Mouse (Mus musculus) stomach, postnatal 0 days (tissue): ENCODE measurements around the gene Nectin1. TPM values are rescaled to one million over a fixed set of nuclear protein-coding genes. Genes with fewer than 3 reads are reported as not detected.

Experiments used
- ATAC-seq: fragments of 200-750 bp; cut with Nextera tagmentation; 2 replicates; pipeline ENCODE4 v1.8.0; 2017; ENCODE audit not compliant: low FRiP score, low TSS enrichment
- DNase-seq: peaks from one replicate; pipeline ENCODE4 v3.0.0-alpha.2; 2016; ENCODE audit warnings: low spot score
- H3K27ac ChIP-seq: fragments of 300-500 bp; sonication (generic); replicated peaks from 2 replicates; pipeline ENCODE4 v1.5.1; 2014; ENCODE audit warnings: mild to moderate bottlenecking, control low read depth
- H3K27me3 ChIP-seq: fragments of 300-500 bp; sonication (generic); 2 replicates; pipeline ENCODE4 v1.6.1; 2014; ENCODE audit warnings: low read length; ENCODE audit not compliant: control insufficient read depth, insufficient read depth
- H3K36me3 ChIP-seq: fragments of 300-500 bp; sonication (generic); 2 replicates; pipeline ENCODE4 v1.6.1; 2014; ENCODE audit warnings: low read length, mixed read lengths; ENCODE audit not compliant: control insufficient read depth, insufficient read depth
- H3K4me1 ChIP-seq: fragments of 300-500 bp; sonication (generic); replicated peaks from 2 replicates; pipeline ENCODE4 v1.6.1; 2014; ENCODE audit warnings: antibody characterized with exemption; ENCODE audit not compliant: control insufficient read depth, insufficient read depth
- H3K4me2 ChIP-seq: fragments of 300-500 bp; sonication (generic); replicated peaks from 2 replicates; pipeline ENCODE4 v1.6.1; 2014; ENCODE audit warnings: low read depth, mild to moderate bottlenecking, control low read depth, moderate library complexity
- H3K4me3 ChIP-seq: fragments of 300-500 bp; sonication (generic); 2 replicates; pipeline ENCODE4 v1.5.1; 2014; ENCODE audit warnings: low read depth, low read length, control low read depth
- H3K9ac ChIP-seq: fragments of 300-500 bp; sonication (generic); 2 replicates; pipeline ENCODE4 v1.6.1; 2014; ENCODE audit warnings: mild to moderate bottlenecking, low read length, control low read depth, mixed read lengths
- H3K9me3 ChIP-seq: fragments of 300-500 bp; sonication (generic); 2 replicates; pipeline ENCODE4 v1.6.1; 2016; ENCODE audit warnings: low read length; ENCODE audit not compliant: control insufficient read depth
- CTCF ChIP-seq: IDR thresholded peaks from 2 replicates; pipeline ENCODE4 v1.5.1; 2016; ENCODE audit warnings: antibody characterized with exemption, low read depth, mild to moderate bottlenecking, moderate library complexity
- EP300 ChIP-seq: optimal IDR thresholded peaks from 2 replicates; pipeline ENCODE3; 2016; ENCODE audit warnings: antibody characterized with exemption
- WGBS: fragments of 180-500 bp; shearing (Covaris S2); extraction: QIAGEN DNeasy Blood & Tissue Kit; methylation state at CpG from one replicate; pipeline ENCODE4 v1.1.7; 2014; 5-methylcytosine and 5-hydroxymethylcytosine counted together
- polyA plus RNA-seq: library from polyadenylated mRNA; unstranded; fragments of >200 nt; fragmentation: Nextera tagmentation; extraction: Ambion mirVana; gene quantifications from 2 replicates; pipeline ENCODE4 v1.2.1, GENCODE M21; 2015

Nectin1 gene
- polyA plus RNA-seq, 1 experiment from 2014 or later = 5.9 TPM

- Histone ChIP-seq H3K4me3 (no peak overlapping the region), H3K36me3 (no peaks in the 10 kb centered on the region), H3K27me3 (no peaks in the 10 kb centered on the region), H3K4me1 (no peaks in the 10 kb centered on the region), H3K4me2 (no peak overlapping the region), H3K9me3 (no peaks in the 10 kb centered on the region), H3K9ac (no peak overlapping the region), H3K27ac (no peak overlapping the region)
- 5% methylated on average over 2 of the region's 3 CpGs for WGBS
- ATAC-seq (no peak), DNase-seq (no peak)
- TF ChIP-seq EP300 (no peak), CTCF (no peak)
These were observed 99.9 kb downstream of the Nectin1 start for GRCm38 (mm10) chr9:43843711-43844127.

- H3K9ac ChIP-seq = no peak overlapping the region
- no peaks in the 10 kb centered on the region for H3K36me3 ChIP-seq
- no peaks in the 10 kb centered on the region for H3K9me3 ChIP-seq
- no peak overlapping the region for H3K4me2 ChIP-seq
- WGBS = 12% methylated on average over 17 of the region's 17 CpGs
- TF ChIP-seq CTCF = peak; percentile 86
- TF ChIP-seq EP300 = no peak
- H3K4me3 ChIP-seq = no peak overlapping the region
- H3K27me3 ChIP-seq = no peaks in the 10 kb centered on the region
- no peaks in the 10 kb centered on the region for H3K4me1 ChIP-seq
- DNase-seq (peak; percentile 64), ATAC-seq (no peak)
- H3K27ac ChIP-seq = no peak overlapping the region
These were observed 102.1 kb downstream of the Nectin1 start for GRCm38 (mm10) chr9:43845660-43846455.

DNA sequence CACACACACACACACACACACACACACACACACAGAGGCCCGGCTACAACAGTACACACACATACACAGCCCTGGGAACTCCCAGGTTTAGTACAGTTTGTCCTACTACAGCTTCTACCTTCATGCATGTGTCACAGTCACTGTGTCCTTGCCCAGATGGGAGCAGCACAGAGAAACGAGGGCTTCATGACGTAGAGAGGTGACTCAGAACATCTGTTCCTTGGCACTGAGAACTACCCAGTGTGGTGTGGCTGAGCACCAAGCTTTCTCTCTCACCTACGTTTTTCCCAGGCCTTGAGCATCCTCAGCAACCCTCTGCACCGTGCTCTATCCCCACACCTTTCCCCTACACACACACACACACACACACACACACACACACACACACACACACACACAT is 104.1 kb downstream of the Nectin1 start:
- Histone ChIP-seq H3K27ac (no peak overlapping the region), H3K27me3 (no peaks in the 10 kb centered on the region), H3K9me3 (no peaks in the 10 kb centered on the region), H3K36me3 (no peaks in the 10 kb centered on the region), H3K4me3 (no peak overlapping the region), H3K9ac (no peak overlapping the region), H3K4me1 (no peaks in the 10 kb centered on the region), H3K4me2 (no peak overlapping the region)
- DNase-seq = no peak
- 29% methylated on average over 5 of the region's 5 CpGs for WGBS
- no peak for TF ChIP-seq EP300
- TF ChIP-seq CTCF = no peak
- 0 out of 2 replicates have a peak, but pooled peaks have one; percentile 35 for ATAC-seq

GRCm38 (mm10) chr9:43850281-43850680 is 106.5 kb downstream of the Nectin1 start:
- Histone ChIP-seq H3K36me3 (no peaks in the 10 kb centered on the region), H3K9me3 (no peaks in the 10 kb centered on the region), H3K27ac (no peak overlapping the region), H3K4me2 (no peak overlapping the region), H3K4me3 (no peak overlapping the region), H3K27me3 (no peaks in the 10 kb centered on the region), H3K4me1 (no peaks in the 10 kb centered on the region), H3K9ac (no peak overlapping the region)
- DNase-seq (no peak), ATAC-seq (no peak)
- 63% methylated on average over 8 of the region's 8 CpGs for WGBS
- TF ChIP-seq EP300 (no peak), CTCF (no peak)

DNA sequence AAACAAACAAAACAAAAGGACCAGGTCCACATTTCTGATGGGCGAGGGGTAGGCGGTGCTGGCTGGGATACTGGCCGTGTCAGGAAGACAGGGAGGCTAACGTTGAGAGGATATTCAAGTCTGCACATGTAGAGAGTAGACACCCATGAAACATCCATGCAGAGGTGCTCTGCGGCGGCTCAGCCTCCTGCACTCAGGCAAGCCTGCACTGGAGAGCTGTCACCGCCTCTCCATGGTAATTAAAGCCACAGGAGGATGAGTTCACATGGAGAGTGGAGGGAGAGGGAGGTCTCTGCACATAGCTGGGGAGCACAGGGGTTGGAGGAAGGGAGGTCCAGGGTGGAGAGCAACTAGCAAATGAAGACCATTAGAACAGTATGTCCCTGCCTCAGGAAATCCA is 107.4 kb downstream of the Nectin1 start:
- ATAC-seq (no peak; the same call in 1 of the 2 replicates), DNase-seq (no peak)
- 64% methylated on average over 7 of the region's 7 CpGs for WGBS
- H3K4me3 ChIP-seq = no peak overlapping the region
- no peak overlapping the region for H3K27ac ChIP-seq
- H3K4me1 ChIP-seq = no peaks in the 10 kb centered on the region
- no peaks in the 10 kb centered on the region for H3K9me3 ChIP-seq
- TF ChIP-seq CTCF (no peak), EP300 (no peak)
- H3K4me2 ChIP-seq = no peak overlapping the region
- no peak overlapping the region for H3K9ac ChIP-seq
- H3K27me3 ChIP-seq = no peaks in the 10 kb centered on the region
- H3K36me3 ChIP-seq = no peaks in the 10 kb centered on the region

DNA sequence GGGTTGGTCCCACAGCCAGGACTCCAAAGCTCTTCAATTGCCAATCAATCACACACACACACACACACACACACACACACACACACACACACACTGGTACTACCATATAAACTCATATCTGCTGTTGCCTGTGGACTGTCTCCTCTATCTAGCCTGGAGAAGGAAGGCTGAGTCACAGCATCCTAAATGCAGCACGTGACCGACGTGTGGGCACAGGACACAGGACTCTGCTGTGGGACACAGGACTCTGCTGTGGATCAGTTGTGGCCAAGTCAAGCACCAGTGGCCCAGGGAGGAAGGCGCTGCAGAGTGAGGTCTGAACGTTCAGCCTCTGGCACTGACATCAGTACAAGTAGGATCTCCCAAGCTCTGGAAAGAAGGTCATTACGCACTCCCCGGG is 112.1 kb downstream of the Nectin1 start:
- TF ChIP-seq CTCF = no peak
- no peak for TF ChIP-seq EP300

More for the DNA sequence above, 112.1 kb downstream of the Nectin1 start:
- Histone ChIP-seq H3K4me1 (peaks cover 2% of the 10 kb centered on the region; the same call in 1 of the 2 replicates), H3K27me3 (no peaks in the 10 kb centered on the region), H3K27ac (no peak overlapping the region), H3K9me3 (no peaks in the 10 kb centered on the region), H3K9ac (no peak overlapping the region), H3K4me2 (no peak overlapping the region), H3K36me3 (no peaks in the 10 kb centered on the region), H3K4me3 (no peak overlapping the region)
- DNase-seq = no peak
- ATAC-seq = no peak
- 81% methylated on average over 7 of the region's 7 CpGs for WGBS
